Comparison of ENCODE assay signal across 11 mouse cellular contexts in genomic region chr12:36662496-36662895, GRCm38 (mm10).
DNase-seq lines count a peak whose midpoint lies in the region; ATAC-seq and TF ChIP-seq lines count a peak whose summit lies in the region.
"Had no signal": no experiment of that assay in that cellular context is flagged by ENCODE, and none has a peak within 500 bp of the region (broad histone marks: within the 10 kb centered on the region; RNA-seq: fewer than 3 reads in every experiment).

No protein-coding gene starts in this region.

- no peak for ATAC-seq in hindbrain, embryonic 16.5 days
- ATAC-seq: liver, embryonic 12.5 days had no signal

- no peak overlapping the region for H3K4me2 ChIP-seq in hindbrain, embryonic 16.5 days (ENCODE audit: low read length)
- H3K4me2 ChIP-seq: hindbrain, embryonic 15.5 days; liver, embryonic 12.5 days had no signal

- TF ChIP-seq CTCF in heart, adult 2 months (IDR thresholded peaks at IDR 0.05), result no peak
- TF ChIP-seq CTCF in layer of hippocampus, adult 2 months (conservative IDR thresholded peaks at IDR 0.05), result no peak

- intact Hi-C loops in heart, adult 2 months (cut with DNase I), result no loop called here

- no peaks in the 10 kb centered on the region for H3K79me2 ChIP-seq in heart, adult 2 months (replicated peaks; ENCODE audit: control insufficient read depth, insufficient read depth, low read length)

- peak; percentile 11 to 43 for DNase-seq in heart, adult 2 months
- DNase-seq in heart, adult 11 months, result no peak
- peak; percentile 48 for DNase-seq in testis, postnatal 10 days (ENCODE audit: low spot score)
- DNase-seq in testis, postnatal 14 days (ENCODE audit: low spot score), result no peak
- DNase-seq in layer of hippocampus, adult 2 months (ENCODE audit: low spot score in 2 of 2), result peak; percentile 39 to 51
- DNase-seq in right cerebral cortex, postnatal 4 days, result peak; percentile 42
- no peak for DNase-seq in ovary, adult 18-20 months (ENCODE audit: low spot score)

- TF ChIP-seq EP300 in heart, adult 2 months (IDR thresholded peaks at IDR 0.05; ENCODE audit: insufficient read depth, low read depth, low read length), result no peak

- 48% methylated on average over 7 of the region's 7 CpGs for WGBS in heart, adult 2 months
- WGBS in hindbrain, embryonic 16.5 days, result 65% methylated on average over 7 of the region's 7 CpGs

- H3K4me1 ChIP-seq in heart, adult 2 months (ENCODE audit: control insufficient read depth, insufficient read depth, low read length), result no peaks in the 10 kb centered on the region
- H3K4me1 ChIP-seq in hindbrain, embryonic 16.5 days (ENCODE audit: control insufficient read depth, insufficient read depth, low read depth, low read length), result no peaks in the 10 kb centered on the region
- H3K4me1 ChIP-seq: liver, embryonic 12.5 days had no signal

- H3K27me3 ChIP-seq in heart, adult 2 months (ENCODE audit: control insufficient read depth, insufficient read depth, low read length), result no peaks in the 10 kb centered on the region
- H3K27me3 ChIP-seq in hindbrain, embryonic 16.5 days (replicated peaks; ENCODE audit: control insufficient read depth, insufficient read depth, low read length), result no peaks in the 10 kb centered on the region
- H3K27me3 ChIP-seq: hindbrain, embryonic 15.5 days; liver, embryonic 12.5 days had no signal

- no peak overlapping the region for H3K4me3 ChIP-seq in heart, adult 2 months
- no peak overlapping the region for H3K4me3 ChIP-seq in layer of hippocampus, adult 2 months
- H3K4me3 ChIP-seq in hindbrain, embryonic 16.5 days (ENCODE audit: low read length), result no peak overlapping the region
- H3K4me3 ChIP-seq: hindbrain, embryonic 15.5 days; liver, embryonic 12.5 days; myocyte had no signal

- H3K27ac ChIP-seq in heart, adult 2 months, result no peak overlapping the region
- H3K27ac ChIP-seq in layer of hippocampus, adult 2 months, result no peak overlapping the region
- H3K27ac ChIP-seq in hindbrain, embryonic 16.5 days (ENCODE audit: low read depth, low read length), result no peak overlapping the region
- H3K27ac ChIP-seq: hindbrain, embryonic 15.5 days; liver, embryonic 12.5 days had no signal

- H3K36me3 ChIP-seq in heart, adult 2 months (ENCODE audit: control insufficient read depth, insufficient read depth, low read length), result no peaks in the 10 kb centered on the region
- no peaks in the 10 kb centered on the region for H3K36me3 ChIP-seq in hindbrain, embryonic 16.5 days (ENCODE audit: control insufficient read depth, insufficient read depth, low read length)
- H3K36me3 ChIP-seq: hindbrain, embryonic 15.5 days; liver, embryonic 12.5 days had no signal

- TF ChIP-seq POLR2A in heart, adult 2 months (IDR thresholded peaks at IDR 0.05; ENCODE audit: insufficient read depth, low read depth, low read length), result no peak

- no peaks in the 10 kb centered on the region for H3K9me3 ChIP-seq in hindbrain, embryonic 16.5 days (ENCODE audit: control insufficient read depth, low read length)
- H3K9me3 ChIP-seq: hindbrain, embryonic 15.5 days; liver, embryonic 12.5 days had no signal

- H3K9ac ChIP-seq in heart, adult 2 months (ENCODE audit: low read depth, low read length), result no peak overlapping the region
- H3K9ac ChIP-seq in hindbrain, embryonic 16.5 days (ENCODE audit: low read depth, low read length), result no peak overlapping the region
- H3K9ac ChIP-seq: hindbrain, embryonic 15.5 days; liver, embryonic 12.5 days had no signal

Comparison
In these comparisons a context has a peak if more than half of its experiments do, and no peak if none do; other contexts are left out.
1. DNase-seq: peak in heart, adult 2 months (2 of 2), testis, postnatal 10 days (single experiment), layer of hippocampus, adult 2 months (2 of 2) and right cerebral cortex, postnatal 4 days (single experiment); none in heart, adult 11 months (single experiment), testis, postnatal 14 days (single experiment) and ovary, adult 18-20 months (single experiment).